Mouse (Mus musculus): ENCODE measurements around the gene Clcn1. TPM values are rescaled to one million over a fixed set of nuclear protein-coding genes. Genes with fewer than 3 reads are reported as not detected.

The Clcn1 gene
- total RNA-seq, 4 experiments from 2014 or later: 145 to 180 (median 166) TPM

GRCm38 (mm10) chr6:42364066-42364465, 77.6 kb downstream of the Clcn1 start:
- DNase-seq (ENCODE audit: low spot score in 2 of 2): no peak

- no peak for DNase-seq (ENCODE audit: low spot score in 2 of 2)
Measured at GRCm38 (mm10) chr6:42364607-42365006, 78.1 kb downstream of the Clcn1 start.

GRCm38 (mm10) chr6:42365215-42365614, 78.7 kb downstream of the Clcn1 start:
- no peak for DNase-seq (ENCODE audit: low spot score in 2 of 2)

Other genes starting within 250 kb of the Clcn1 start
- gene Sva, start 248.3 kb upstream of the Clcn1 start, total RNA-seq (2022): not detected
- gene Tas2r139, start 145.7 kb upstream of the Clcn1 start, total RNA-seq (2022): not detected
- not detected for gene Tas2r144, start 71.4 kb upstream of the Clcn1 start, total RNA-seq (2022)
- gene Gstk1, start 40.8 kb upstream of the Clcn1 start, total RNA-seq (2022): 10 to 100 TPM; 36.8 to 57.2 (median 41.2) TPM
- not detected for gene Tmem139, start 24.7 kb upstream of the Clcn1 start, total RNA-seq (2022)
- 1 to 10 TPM; 3.3 to 5.8 (median 4.2) TPM for gene Casp2, start 21.7 kb upstream of the Clcn1 start, total RNA-seq (2022)
- under 1 TPM; 0.08 to 0.41 (median 0.21) TPM for gene Fam131b, start 38.0 kb downstream of the Clcn1 start, total RNA-seq (2022)
- 10 to 100 TPM; 12.1 to 15.9 (median 13.7) TPM for gene Zyx, start 62.9 kb downstream of the Clcn1 start, total RNA-seq (2022)
- under 1 TPM in 2 of 4 experiments, not detected in 2; 0.07 to 0.10 TPM for gene Epha1, start 86.6 kb downstream of the Clcn1 start, total RNA-seq (2022)
- gene Tas2r143, start 113.6 kb downstream of the Clcn1 start, total RNA-seq (2022): not detected
- not detected for gene Tas2r135, start 118.7 kb downstream of the Clcn1 start, total RNA-seq (2022)
- gene Tas2r126, start 147.8 kb downstream of the Clcn1 start, total RNA-seq (2022): not detected
- not detected for gene Olfr458, start 178.5 kb downstream of the Clcn1 start, total RNA-seq (2022)
- gene Olfr457, start 189.7 kb downstream of the Clcn1 start, total RNA-seq (2022): not detected
- not detected for gene Olfr456, start 200.5 kb downstream of the Clcn1 start, total RNA-seq (2022)

All from gastrocnemius, adult 8-10 months (tissue).